Mouse (Mus musculus): ENCODE measurements at regions not wholly inside any gene's neighbourhood (a gene's known extent, or its start where the extent isn't known, plus 50 kb on each side); places are given as distances from the start of the nearest gene placed in this dataset.

- no peak for DNase-seq (ENCODE audit: low spot score in 2 of 2)
Measured at GRCm38 (mm10) chr13:51016956-51017703, 83.5 kb upstream of the Spin1 start.

- no peak for DNase-seq (ENCODE audit: low spot score in 2 of 2)
Measured at GRCm38 (mm10) chr13:51017727-51018321, 82.9 kb upstream of the Spin1 start.

GRCm38 (mm10) chr13:51018366-51018765 lies 82.3 kb upstream of the Spin1 start:
- no peak for DNase-seq (ENCODE audit: low spot score in 2 of 2)

GRCm38 (mm10) chr13:51022401-51023250 lies 78.1 kb upstream of the Spin1 start:
- DNase-seq (ENCODE audit: low spot score in 2 of 2), result no peak

GRCm38 (mm10) chr13:51023271-51023670 lies 77.4 kb upstream of the Spin1 start:
- DNase-seq (ENCODE audit: low spot score in 2 of 2), result no peak

GRCm38 (mm10) chr13:51026311-51026918 lies 74.3 kb upstream of the Spin1 start:
- no peak for DNase-seq (ENCODE audit: low spot score in 2 of 2)

GRCm38 (mm10) chr13:51037850-51038450 lies 62.7 kb upstream of the Spin1 start:
- no peak for DNase-seq (ENCODE audit: low spot score in 2 of 2)

- DNase-seq (ENCODE audit: low spot score in 2 of 2), result no peak
Measured at GRCm38 (mm10) chr13:51038955-51039354, 61.7 kb upstream of the Spin1 start.

GRCm38 (mm10) chr13:51041121-51041520 lies 59.6 kb upstream of the Spin1 start:
- no peak for DNase-seq (ENCODE audit: low spot score in 2 of 2)

GRCm38 (mm10) chr13:51042881-51043402 lies 57.7 kb upstream of the Spin1 start:
- no peak for DNase-seq (ENCODE audit: low spot score in 2 of 2)

Measured in natural killer cell, adult 2 months (primary cell).